Mouse (Mus musculus) liver, embryonic 12.5 days (tissue): ENCODE results near the gene Slc17a5. TPM values are rescaled to one million over a fixed set of nuclear protein-coding genes. Genes with fewer than 3 reads are reported as not detected.
"Not testable (repeated sequence)": the region's sequence is repeated elsewhere in the genome, so short reads cannot be mapped to it uniquely, and the experiment has no call there.

Source experiments
- ATAC-seq: fragments of 200-750 bp; cut with Nextera tagmentation; 2 replicates; pipeline ENCODE4 v1.8.0; 2017; ENCODE audit warnings: moderate number of reproducible peaks, mild to moderate bottlenecking, moderate library complexity
- H3K27ac ChIP-seq: fragments of 300-500 bp; sonication (generic); 2 replicates; pipeline ENCODE4 v1.5.1; 2016; ENCODE audit warnings: mild to moderate bottlenecking
- H3K27me3 ChIP-seq: fragments of 300-500 bp; sonication (generic); replicated peaks from 2 replicates; pipeline ENCODE4 v1.6.1; 2016; ENCODE audit warnings: mild to moderate bottlenecking, moderate library complexity
- H3K36me3 ChIP-seq: fragments of 300-500 bp; sonication (generic); 2 replicates; pipeline ENCODE4 v1.6.1; 2016; ENCODE audit warnings: mild to moderate bottlenecking, moderate library complexity
- H3K4me1 ChIP-seq: fragments of 300-500 bp; sonication (generic); 2 replicates; pipeline ENCODE4 v1.6.1; 2016
- H3K4me2 ChIP-seq: fragments of 300-500 bp; sonication (generic); 2 replicates; pipeline ENCODE4 v1.6.1; 2016; ENCODE audit warnings: mild to moderate bottlenecking, moderate library complexity
- H3K4me3 ChIP-seq: fragments of 300-500 bp; sonication (generic); 2 replicates; pipeline ENCODE4 v1.5.1; 2016; ENCODE audit warnings: mild to moderate bottlenecking, moderate library complexity
- H3K9ac ChIP-seq: fragments of 300-500 bp; sonication (generic); 2 replicates; pipeline ENCODE4 v1.6.1; 2016; ENCODE audit warnings: mild to moderate bottlenecking, moderate library complexity
- H3K9me3 ChIP-seq: fragments of 300-500 bp; sonication (generic); replicated peaks from 2 replicates; pipeline ENCODE4 v1.6.1; 2016; ENCODE audit warnings: mild to moderate bottlenecking, moderate library complexity
- WGBS: fragments of 180-500 bp; shearing (Covaris S2); methylation state at CpG from one replicate; pipeline ENCODE4 v1.1.7; 2016; ENCODE audit not compliant: insufficient replicate concordance; 5-methylcytosine and 5-hydroxymethylcytosine counted together
- polyA plus RNA-seq: library from polyadenylated mRNA; unstranded; fragments of >200 nt; fragmentation: Nextera tagmentation; extraction: Ambion mirVana; gene quantifications from 2 replicates; pipeline ENCODE4 v1.2.1, GENCODE M21; 2016

The Slc17a5 gene
- polyA plus RNA-seq, 1 experiment from 2014 or later: 5.6 TPM

- ATAC-seq: no peak
Observed at GRCm38 (mm10) chr9:78492254-78492653, 95.6 kb downstream of the Slc17a5 start.

GRCm38 (mm10) chr9:78491169-78491568 lies 96.7 kb downstream of the Slc17a5 start:
- Histone ChIP-seq H3K36me3 (no peaks in the 10 kb centered on the region), H3K4me3 (no peak overlapping the region), H3K9ac (no peak overlapping the region), H3K9me3 (no peaks in the 10 kb centered on the region), H3K4me1 (peaks cover 11% of the 10 kb centered on the region), H3K4me2 (no peak overlapping the region), H3K27ac (no peak overlapping the region), H3K27me3 (no peaks in the 10 kb centered on the region; the same call in 1 of the 2 replicates)
- WGBS: 65% methylated on average over 3 of the region's 3 CpGs
- no peak for ATAC-seq

More at GRCm38 (mm10) chr9:78492254-78492653, 95.6 kb downstream of the Slc17a5 start:
- no peaks in the 10 kb centered on the region for H3K9me3 ChIP-seq
- H3K27ac ChIP-seq: no peak overlapping the region
- WGBS: 78% methylated on average over 3 of the region's 3 CpGs
- H3K36me3 ChIP-seq: no peaks in the 10 kb centered on the region
- no peaks in the 10 kb centered on the region; the same call in 1 of the 2 replicates for H3K27me3 ChIP-seq
- no peak overlapping the region for H3K9ac ChIP-seq
- no peak overlapping the region for H3K4me2 ChIP-seq
- H3K4me1 ChIP-seq: peaks cover 11% of the 10 kb centered on the region
- no peak overlapping the region for H3K4me3 ChIP-seq

GRCm38 (mm10) chr9:78488890-78489420 lies 98.9 kb downstream of the Slc17a5 start, which contains the start of gene Eef1a1:
TSS of gene Eef1a1 (minus strand) at chr9:78489151.
- H3K27ac ChIP-seq: no peak within 1 kb of the TSS
- H3K4me1 ChIP-seq: peaks cover 11% of the 10 kb centered on the region
- peak within 1 kb of the TSS; percentile 63 for H3K4me2 ChIP-seq
- no peak for ATAC-seq
- WGBS: 3% methylated on average over 15 of the region's 20 CpGs
- no peaks in the 10 kb centered on the region; the same call in 1 of the 2 replicates for H3K27me3 ChIP-seq
- peak within 1 kb of the TSS; percentile 37 for H3K4me3 ChIP-seq
- H3K9ac ChIP-seq: peak within 1 kb of the TSS; percentile 46
- no peaks in the 10 kb centered on the region for H3K36me3 ChIP-seq
- no peaks in the 10 kb centered on the region for H3K9me3 ChIP-seq

- H3K27ac ChIP-seq, H3K4me3 ChIP-seq, H3K9me3 ChIP-seq, ATAC-seq, H3K27me3 ChIP-seq, H3K4me2 ChIP-seq, H3K9ac ChIP-seq, H3K36me3 ChIP-seq: not testable (repeated sequence)
- WGBS: 79% methylated on average over 5 of the region's 5 CpGs
- H3K4me1 ChIP-seq: peaks cover 13% of the 10 kb centered on the region
Observed at GRCm38 (mm10) chr9:78488021-78488420, 99.8 kb downstream of the Slc17a5 start.

Other genes with a start within 250 kb of the Slc17a5 start
- gene Gsta2, start 232.3 kb downstream of the Slc17a5 start, polyA plus RNA-seq: 0.18 TPM in 1 of 2 replicates, not detected in the other
- gene Dppa5a, start 219.9 kb downstream of the Slc17a5 start, polyA plus RNA-seq: not detected in 2 replicates
- gene Ooep, start 209.3 kb downstream of the Slc17a5 start, polyA plus RNA-seq: 0.13 TPM in 1 of 2 replicates, not detected in the other
- not detected in 2 replicates for gene Ddx43, start 192.3 kb downstream of the Slc17a5 start, polyA plus RNA-seq
- 1.4 and 1.5 TPM in 2 replicates for gene Cgas, start 144.8 kb downstream of the Slc17a5 start, polyA plus RNA-seq
- 29.3 and 33.3 TPM in 2 replicates for gene Mto1, start 139.8 kb downstream of the Slc17a5 start, polyA plus RNA-seq
- gene Gm17324, start 139.3 kb downstream of the Slc17a5 start, polyA plus RNA-seq: 1.0 and 1.1 TPM in 2 replicates
- gene Eef1a1, start 98.9 kb downstream of the Slc17a5 start, polyA plus RNA-seq: 2,705 and 2,706 TPM in 2 replicates
- 0.38 and 0.50 TPM in 2 replicates for gene Cd109, start 27.5 kb upstream of the Slc17a5 start, polyA plus RNA-seq